10 mouse cellular contexts compared by ENCODE assay signal in the genomic region with DNA sequence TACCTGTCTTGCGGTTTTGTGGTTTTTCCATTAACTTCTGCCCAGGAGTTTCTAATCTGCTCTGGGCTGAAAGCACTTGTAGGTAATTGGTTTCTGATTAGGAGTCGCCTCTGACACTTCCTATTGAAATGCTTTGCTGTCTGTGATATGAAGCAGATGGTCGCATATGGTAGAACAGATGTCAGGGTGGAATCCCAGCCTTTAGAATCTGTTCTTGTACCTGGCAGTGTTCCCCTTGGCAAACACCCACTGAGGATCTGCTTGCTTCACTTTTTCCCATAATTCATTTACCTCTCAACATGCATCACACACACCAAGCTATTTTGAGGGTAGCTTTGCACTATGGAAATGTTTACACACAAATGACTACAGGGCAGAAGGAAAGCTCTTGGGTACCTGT. TPM values are rescaled to one million over a fixed set of nuclear protein-coding genes. Genes with fewer than 3 reads are reported as not detected.
A peak's percentile ranks its signal among the peaks of the same experiment; 100 is the strongest.
DNase-seq lines count a peak whose midpoint lies in the region; ATAC-seq and TF ChIP-seq lines count a peak whose summit lies in the region.
"Had no signal": no experiment of that assay in that cellular context is flagged by ENCODE, and none has a peak within 500 bp of the region (broad histone marks: within the 10 kb centered on the region; RNA-seq: fewer than 3 reads in every experiment).

No protein-coding gene starts in this region.

- no peak overlapping the region for H3K4me2 ChIP-seq in liver, postnatal 0 days (ENCODE audit: low read depth, low read length)
- H3K4me2 ChIP-seq in liver, embryonic 11.5 days = no peak overlapping the region
- no peak overlapping the region for H3K4me2 ChIP-seq in forebrain, embryonic 14.5 days (ENCODE audit: low read length)

- H3K27ac ChIP-seq in liver, postnatal 0 days (ENCODE audit: low read depth) = no peak overlapping the region
- no peak overlapping the region for H3K27ac ChIP-seq in liver, embryonic 11.5 days (ENCODE audit: low read depth, low read length)
- no peak overlapping the region for H3K27ac ChIP-seq in forebrain, embryonic 14.5 days (ENCODE audit: low read depth, low read length)
- no peak overlapping the region for H3K27ac ChIP-seq in layer of hippocampus, adult 2 months
- H3K27ac ChIP-seq: liver, embryonic 14.5 days had no signal

- DNase-seq in liver, postnatal 0 days = no peak
- DNase-seq in liver, embryonic 11.5 days (ENCODE audit: low spot score) = no peak
- DNase-seq in forebrain, embryonic 14.5 days (ENCODE audit: low spot score) = peak; percentile 92
- peak; percentile 77 to 83 for DNase-seq in layer of hippocampus, adult 2 months (ENCODE audit: low spot score in 2 of 2)
- DNase-seq in right cerebral cortex, postnatal 25 days = peak; percentile 64
- DNase-seq in thymus, adult 18-20 months = no peak
- DNase-seq in adrenal gland, postnatal 4 days (ENCODE audit: low spot score in 2 of 2) = no peak
- no peak for DNase-seq in kidney, adult 8-10 months

- TF ChIP-seq CTCF in liver, postnatal 0 days (IDR thresholded peaks at IDR 0.05; ENCODE audit: low read depth) = no peak
- TF ChIP-seq CTCF in layer of hippocampus, adult 2 months (conservative IDR thresholded peaks at IDR 0.05) = no peak; the same call in 1 of the 2 replicates

- no peaks in the 10 kb centered on the region for H3K9me3 ChIP-seq in liver, postnatal 0 days (ENCODE audit: low read length)
- H3K9me3 ChIP-seq in liver, embryonic 11.5 days (ENCODE audit: control insufficient read depth, low read length) = no peaks in the 10 kb centered on the region
- no peaks in the 10 kb centered on the region for H3K9me3 ChIP-seq in forebrain, embryonic 14.5 days (replicated peaks; ENCODE audit: control insufficient read depth, low read length)

- WGBS in liver, postnatal 0 days (ENCODE audit: insufficient replicate concordance) = 42% methylated on average over 3 of the region's 3 CpGs
- WGBS in liver, embryonic 11.5 days = 21% methylated on average over 3 of the region's 3 CpGs
- WGBS in forebrain, embryonic 14.5 days = 33% methylated on average over 3 of the region's 3 CpGs

- no peak overlapping the region for H3K9ac ChIP-seq in liver, postnatal 0 days (replicated peaks)
- H3K9ac ChIP-seq in liver, embryonic 11.5 days (ENCODE audit: low read depth, low read length) = no peak overlapping the region
- no peak overlapping the region for H3K9ac ChIP-seq in forebrain, embryonic 14.5 days (ENCODE audit: low read length)
- H3K9ac ChIP-seq: liver, embryonic 14.5 days had no signal

- H3K4me1 ChIP-seq in liver, postnatal 0 days (ENCODE audit: insufficient read depth) = peaks cover 5% of the 10 kb centered on the region
- H3K4me1 ChIP-seq in liver, embryonic 11.5 days (replicated peaks; ENCODE audit: control insufficient read depth, insufficient read depth, low read length) = peaks cover 5% of the 10 kb centered on the region; the same call in 1 of the 2 replicates
- H3K4me1 ChIP-seq in forebrain, embryonic 14.5 days (ENCODE audit: control insufficient read depth, insufficient read depth, low read length) = peaks cover 3% of the 10 kb centered on the region; the same call in 1 of the 2 replicates

- H3K4me3 ChIP-seq in liver, postnatal 0 days (ENCODE audit: low read depth, low read length) = no peak overlapping the region
- H3K4me3 ChIP-seq in liver, embryonic 11.5 days (ENCODE audit: low read depth, low read length) = no peak overlapping the region
- H3K4me3 ChIP-seq in forebrain, embryonic 14.5 days (ENCODE audit: low read depth, low read length) = no peak overlapping the region
- H3K4me3 ChIP-seq in layer of hippocampus, adult 2 months = no peak overlapping the region

- ATAC-seq in liver, postnatal 0 days = peak; percentile 19; the same call in 1 of the 2 replicates
- ATAC-seq in liver, embryonic 11.5 days (replicated peaks; ENCODE audit: low FRiP score) = no peak
- ATAC-seq in forebrain, embryonic 14.5 days = peak; percentile 91

- no peaks in the 10 kb centered on the region for H3K36me3 ChIP-seq in liver, postnatal 0 days (replicated peaks; ENCODE audit: insufficient read depth, low read length)
- H3K36me3 ChIP-seq in liver, embryonic 11.5 days (ENCODE audit: control insufficient read depth, insufficient read depth, low read length) = no peaks in the 10 kb centered on the region
- no peaks in the 10 kb centered on the region for H3K36me3 ChIP-seq in forebrain, embryonic 14.5 days (ENCODE audit: control insufficient read depth, insufficient read depth, low read length)

- H3K27me3 ChIP-seq in liver, postnatal 0 days (ENCODE audit: insufficient read depth, low read length) = no peaks in the 10 kb centered on the region
- H3K27me3 ChIP-seq in liver, embryonic 11.5 days (replicated peaks; ENCODE audit: control insufficient read depth, insufficient read depth, low read length) = no peaks in the 10 kb centered on the region
- H3K27me3 ChIP-seq in forebrain, embryonic 14.5 days (replicated peaks; ENCODE audit: control insufficient read depth, insufficient read depth, low read length) = no peaks in the 10 kb centered on the region

- no peak for TF ChIP-seq EP300 in liver, postnatal 0 days (IDR thresholded peaks at IDR 0.05; ENCODE audit: low read depth)

RNA-seq across cellular contexts. Expression of gene Pard3, which starts 44.2 kb away (rescaled TPM):
- polyA plus RNA-seq in liver, postnatal 0 days (2015; fragmentation: Nextera tagmentation; extraction: Ambion mirVana) = 8.9 and 10.2 TPM in 2 replicates
- 12.5 and 14.5 TPM in 2 replicates for polyA plus RNA-seq in liver, embryonic 11.5 days (2014; fragmentation: Nextera tagmentation; extraction: Ambion mirVana)
- 15.5 and 16.5 TPM in 2 replicates for polyA plus RNA-seq in forebrain, embryonic 14.5 days (2014; fragmentation: Nextera tagmentation; extraction: Ambion mirVana)
- 10 to 100 TPM; 26.1 to 28.1 TPM for total RNA-seq in layer of hippocampus, adult 2 months (2021)
- total RNA-seq in adrenal gland, postnatal 4 days (2021) = 10 to 100 TPM; 54.0 to 58.1 TPM
- total RNA-seq: MEL had no signal

Comparison
In these comparisons a context has a peak if more than half of its experiments do, and no peak if none do; other contexts are left out.
1. DNase-seq: peak in forebrain, embryonic 14.5 days (single experiment), layer of hippocampus, adult 2 months (2 of 2) and right cerebral cortex, postnatal 25 days (single experiment); none in liver, postnatal 0 days (single experiment), liver, embryonic 11.5 days (single experiment), thymus, adult 18-20 months (0 of 2), adrenal gland, postnatal 4 days (0 of 2) and kidney, adult 8-10 months (0 of 2).